Mouse (Mus musculus): Measurements from ENCODE around the gene Tbc1d15.

DNA sequence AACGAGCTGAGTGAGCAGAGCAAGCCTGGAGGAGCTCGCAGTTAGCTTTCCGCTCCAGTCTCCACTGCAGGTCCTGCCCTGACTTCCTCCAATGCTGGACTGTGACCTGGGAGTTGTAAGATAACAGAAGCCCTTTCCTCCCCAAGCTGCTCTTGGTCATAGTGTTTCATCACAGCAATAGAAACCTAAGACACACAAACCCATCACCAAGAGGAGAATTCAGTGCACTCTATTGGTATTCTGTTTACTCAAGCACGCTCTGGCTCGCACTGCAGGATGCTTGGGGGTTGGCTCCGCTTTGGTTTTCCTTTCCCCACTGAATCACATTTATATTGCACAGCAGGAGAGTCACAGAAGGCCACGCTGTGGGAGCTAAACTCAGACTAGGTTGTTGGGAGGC lies 3.2 kb downstream of the Tbc1d15 start:
- TF ChIP-seq GATA1 (IDR thresholded peaks at IDR 0.05; ENCODE audit: borderline replicate concordance, low read length), result no peak
- no peak for TF ChIP-seq FLI1 (IDR thresholded peaks at IDR 0.05; ENCODE audit: low read length)
